Mouse (Mus musculus): Measurements from ENCODE around the gene Chrnb1.

Gene Chrnb1

GRCm38 (mm10) chr11:69804652-69804940, 8.9 kb upstream of the Chrnb1 start:
- no peak for DNase-seq (ENCODE audit: low spot score in 2 of 2)

GRCm38 (mm10) chr11:69803786-69804651, 8.3 kb upstream of the Chrnb1 start:
- DNase-seq (ENCODE audit: low spot score in 2 of 2) = peak in 1 of 2 experiments; percentile 71

- no peak for DNase-seq (ENCODE audit: low spot score in 2 of 2)
Observed at GRCm38 (mm10) chr11:69803328-69803727, 7.6 kb upstream of the Chrnb1 start.

GRCm38 (mm10) chr11:69802648-69803105, 6.9 kb upstream of the Chrnb1 start:
- peak; percentile 79 to 86 for DNase-seq (ENCODE audit: low spot score in 2 of 2)

GRCm38 (mm10) chr11:69801379-69801977, 5.7 kb upstream of the Chrnb1 start, which contains the start of gene Fgf11:
Gene Fgf11 (minus strand): TSS chr11:69801857.
- DNase-seq (ENCODE audit: low spot score in 2 of 2) = no peak

GRCm38 (mm10) chr11:69800392-69801197, 4.9 kb upstream of the Chrnb1 start:
- DNase-seq (ENCODE audit: low spot score in 2 of 2) = peak; percentile 73 to 79

GRCm38 (mm10) chr11:69800138-69800391, 4.3 kb upstream of the Chrnb1 start:
- no peak for DNase-seq (ENCODE audit: low spot score in 2 of 2)

GRCm38 (mm10) chr11:69799394-69800137, 3.8 kb upstream of the Chrnb1 start:
- no peak for DNase-seq (ENCODE audit: low spot score in 2 of 2)

GRCm38 (mm10) chr11:69797924-69798323, 2.2 kb upstream of the Chrnb1 start:
- DNase-seq (ENCODE audit: low spot score in 2 of 2) = no peak

- DNase-seq (ENCODE audit: low spot score in 2 of 2) = no peak
Observed at GRCm38 (mm10) chr11:69795983-69796435, 266 bp upstream of the Chrnb1 start.

GRCm38 (mm10) chr11:69793429-69793828, 2.3 kb downstream of the Chrnb1 start:
- no peak for DNase-seq (ENCODE audit: low spot score in 2 of 2)

- DNase-seq (ENCODE audit: low spot score in 2 of 2) = no peak
Observed at GRCm38 (mm10) chr11:69791420-69791819, 4.3 kb downstream of the Chrnb1 start.

GRCm38 (mm10) chr11:69789431-69789830, 6.3 kb downstream of the Chrnb1 start:
- DNase-seq (ENCODE audit: low spot score in 2 of 2) = no peak

- DNase-seq (ENCODE audit: low spot score in 2 of 2) = no peak
Observed at GRCm38 (mm10) chr11:69787306-69787705, 8.4 kb downstream of the Chrnb1 start.

- no peak for DNase-seq (ENCODE audit: low spot score in 2 of 2)
Observed at GRCm38 (mm10) chr11:69784793-69785272, 10.9 kb downstream of the Chrnb1 start.

- no peak for DNase-seq (ENCODE audit: low spot score in 2 of 2)
Observed at GRCm38 (mm10) chr11:69781828-69782227, 13.9 kb downstream of the Chrnb1 start.

GRCm38 (mm10) chr11:69778985-69779384, 16.8 kb downstream of the Chrnb1 start:
- DNase-seq (ENCODE audit: low spot score in 2 of 2) = no peak

- DNase-seq (ENCODE audit: low spot score in 2 of 2) = no peak
Observed at GRCm38 (mm10) chr11:69778258-69778982, 17.3 kb downstream of the Chrnb1 start.

- no peak for DNase-seq (ENCODE audit: low spot score in 2 of 2)
Observed at GRCm38 (mm10) chr11:69777504-69778257, 18.1 kb downstream of the Chrnb1 start.

GRCm38 (mm10) chr11:69776488-69776887, 19.3 kb downstream of the Chrnb1 start:
- DNase-seq (ENCODE audit: low spot score in 2 of 2) = no peak
